Mouse (Mus musculus): ENCODE results near the gene H13.

GRCm38 (mm10) chr2:152672166-152672565 lies 2.9 kb downstream of the H13 start:
- TF ChIP-seq POLR2A (IDR thresholded peaks at IDR 0.05; ENCODE audit: borderline replicate concordance, control insufficient read depth, low read depth, low read length): no peak
- no peak for TF ChIP-seq CTCF (IDR thresholded peaks at IDR 0.05; ENCODE audit: control insufficient read depth, insufficient read depth, low read length)
